Mouse (Mus musculus): ENCODE data around the gene Tbc1d17.

Gene Tbc1d17

DNA sequence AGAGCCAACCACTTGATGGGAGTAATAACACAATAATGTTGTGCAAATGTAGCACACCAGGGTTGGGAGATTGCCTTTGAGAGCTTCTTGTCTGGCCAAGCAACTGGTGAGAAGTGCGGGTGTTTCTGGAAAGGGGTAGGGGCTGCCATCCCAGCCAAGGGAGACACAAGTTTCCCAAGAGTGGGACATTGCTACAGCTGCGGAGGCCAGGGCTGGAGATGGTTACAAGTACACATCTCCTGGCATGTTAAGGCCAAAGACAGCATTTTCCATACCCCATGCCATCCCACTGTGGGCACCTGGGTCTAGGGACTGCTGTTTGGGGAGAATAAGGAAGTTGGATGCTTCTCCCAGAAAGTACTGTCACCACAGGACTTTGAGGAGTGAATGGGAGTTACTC is 4.2 kb upstream of the Tbc1d17 start:
- DNase-seq (ENCODE audit: low read depth), result no peak

DNA sequence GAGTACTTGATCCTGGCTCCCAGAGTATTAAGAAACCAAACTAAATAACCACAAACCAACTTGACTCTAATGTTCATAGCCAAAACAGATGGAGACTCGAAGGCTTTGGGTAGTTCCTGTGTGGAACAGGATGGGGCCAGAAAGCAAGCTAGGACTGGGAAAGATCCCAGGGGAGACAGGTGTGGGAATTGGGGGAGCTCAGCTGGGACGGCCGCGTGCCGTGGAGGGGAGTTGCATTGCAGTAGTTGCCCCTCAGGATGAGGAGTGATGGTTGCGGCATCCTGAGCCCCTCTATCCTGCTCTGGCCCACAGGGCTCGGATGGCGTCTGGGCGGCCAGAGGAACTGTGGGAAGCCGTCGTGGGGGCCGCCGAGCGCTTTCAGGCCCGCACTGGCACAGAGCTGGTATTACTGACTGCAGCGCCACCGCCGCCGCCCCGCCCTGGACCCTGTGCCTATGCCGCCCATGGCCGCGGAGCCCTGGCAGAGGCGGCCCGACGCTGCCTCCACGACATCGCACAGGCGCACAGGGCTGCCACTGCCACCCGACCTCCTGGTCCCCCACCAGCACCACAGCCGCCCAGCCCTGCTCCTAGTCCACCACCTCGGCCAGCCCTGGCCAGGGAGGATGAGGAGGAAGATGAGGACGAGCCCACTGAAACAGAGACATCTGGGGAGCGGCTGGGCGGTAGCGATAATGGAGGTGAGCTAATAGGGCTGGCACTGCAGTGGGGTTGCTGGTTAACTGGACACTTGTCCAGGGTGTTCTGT is 3.6 kb upstream of the Tbc1d17 start:
- no peak for DNase-seq (ENCODE audit: low read depth)

DNA sequence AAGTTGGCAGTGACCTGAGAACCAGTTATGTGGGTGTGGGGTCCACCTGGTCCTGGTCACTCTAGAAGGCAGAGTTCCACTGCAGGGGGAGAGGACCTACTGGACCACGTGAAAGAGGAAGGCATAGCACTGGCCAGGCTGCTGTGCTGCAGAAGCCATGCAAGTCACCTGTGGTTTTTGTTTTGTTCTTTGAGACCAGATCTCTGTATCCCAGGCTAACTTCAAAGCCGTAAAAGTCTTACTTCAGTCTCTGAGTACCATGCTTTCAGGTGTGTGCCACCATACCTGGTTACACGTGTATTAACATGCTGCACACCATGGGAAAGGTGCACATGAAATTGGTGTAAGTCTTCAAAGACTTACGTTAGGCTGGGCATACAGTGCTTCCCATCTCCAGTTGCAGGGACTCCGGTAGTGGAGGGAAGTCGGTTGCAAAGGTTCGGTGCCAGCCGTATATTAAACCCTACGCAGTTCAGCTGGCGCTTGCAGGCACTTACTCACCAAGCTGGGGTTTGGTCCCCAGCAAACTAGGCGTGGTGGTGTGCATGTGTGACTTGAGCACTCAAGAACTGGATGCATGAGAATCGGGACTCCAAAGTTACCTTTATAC is 2.9 kb upstream of the Tbc1d17 start:
- no peak for DNase-seq (ENCODE audit: low read depth)

DNA sequence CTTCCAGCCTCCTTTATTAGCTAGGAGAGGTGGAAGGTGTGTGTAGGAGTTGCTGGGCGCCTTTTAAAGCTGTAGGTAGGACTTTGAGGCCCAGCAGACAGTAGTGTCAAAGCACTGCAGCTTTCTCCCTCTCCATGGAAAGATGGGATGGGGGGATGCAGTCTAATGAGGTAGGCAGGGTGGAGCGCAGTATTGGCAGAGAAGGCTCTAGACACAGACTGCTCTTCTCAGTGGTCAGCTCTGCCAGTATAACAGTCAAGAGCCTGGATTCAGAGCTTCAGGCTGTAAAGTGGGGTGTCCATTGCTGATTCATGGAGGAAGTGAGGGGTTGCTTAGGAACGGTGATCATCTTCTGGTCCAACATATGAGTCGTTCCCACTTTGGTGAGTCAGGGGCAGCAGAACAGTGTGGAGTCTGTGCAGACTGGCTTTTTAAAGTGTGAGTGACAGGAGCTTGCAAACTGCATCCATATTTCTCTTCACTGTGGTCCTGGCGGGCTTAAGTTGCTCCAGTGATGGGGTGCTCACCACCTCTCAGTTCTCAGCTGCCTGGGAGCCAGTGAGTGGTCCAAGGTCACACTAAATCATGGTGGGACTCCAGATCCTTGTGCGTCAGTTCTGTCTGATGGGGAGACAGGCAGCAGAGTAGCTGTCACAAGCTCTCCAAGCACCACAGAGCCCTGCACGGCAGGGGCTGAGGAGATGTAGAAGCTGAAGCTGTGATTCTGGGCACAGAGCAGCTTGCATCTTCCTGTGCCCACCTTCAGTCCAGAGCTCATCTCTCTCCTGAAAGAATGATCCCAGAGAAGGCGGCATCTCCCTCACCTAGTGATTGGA is 2.1 kb upstream of the Tbc1d17 start:
- no peak for DNase-seq (ENCODE audit: low read depth)

DNA sequence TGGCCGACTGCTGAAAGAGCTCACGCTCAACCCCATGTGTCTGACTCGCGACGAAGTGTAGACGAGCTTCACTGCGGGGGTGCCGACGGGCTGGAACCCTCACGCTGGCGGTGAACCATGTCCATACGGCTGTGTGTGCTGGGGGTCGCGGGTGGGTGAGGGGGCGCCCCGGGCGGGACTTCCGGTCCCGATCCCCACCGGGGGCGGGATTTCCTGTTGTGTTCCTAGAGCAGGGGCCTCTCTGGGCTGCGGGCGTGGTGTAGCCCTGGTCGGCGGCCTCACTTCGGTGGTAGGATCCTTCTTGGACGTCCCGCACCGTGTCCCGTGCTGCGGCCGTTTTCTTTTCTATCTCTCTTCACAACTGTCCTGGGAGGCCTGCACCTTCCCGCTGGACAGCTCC is 1.3 kb upstream of the Tbc1d17 start:
- DNase-seq (ENCODE audit: low read depth), result no peak

DNA sequence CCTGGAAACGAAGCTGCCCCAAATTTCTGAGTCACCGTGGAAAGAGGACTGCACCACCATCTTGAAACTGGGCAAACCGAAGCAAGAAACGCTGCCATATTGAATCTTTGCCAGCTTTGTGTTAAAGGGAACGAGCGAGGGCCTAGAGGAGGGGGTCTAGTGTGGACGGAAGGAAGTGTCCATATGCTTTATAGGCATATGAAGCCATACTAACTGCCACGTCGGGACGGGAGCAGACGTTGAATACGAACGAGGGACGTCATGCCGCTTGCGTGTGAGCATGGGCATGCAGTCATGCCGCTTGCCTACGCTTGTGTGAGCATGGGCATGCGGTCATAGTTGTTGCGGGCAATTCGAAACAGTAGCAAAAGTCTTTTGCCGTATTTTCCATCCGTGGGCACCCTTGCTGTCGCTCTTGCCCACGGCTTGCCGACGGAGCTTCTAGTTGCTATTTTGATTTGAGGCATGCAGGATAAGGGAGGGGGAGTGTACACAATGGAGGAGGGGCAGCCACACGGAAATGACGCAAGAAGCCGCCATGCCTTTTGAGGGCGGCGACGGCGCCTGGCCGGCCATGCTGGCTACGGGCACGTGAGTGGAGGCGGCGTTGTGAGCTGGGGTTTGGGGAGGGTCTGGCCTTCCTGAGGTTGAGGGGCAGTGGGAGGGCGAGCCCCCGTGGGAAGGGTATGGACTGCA is 685 bp upstream of the Tbc1d17 start:
- DNase-seq (ENCODE audit: low read depth), result peak; percentile 83

DNA sequence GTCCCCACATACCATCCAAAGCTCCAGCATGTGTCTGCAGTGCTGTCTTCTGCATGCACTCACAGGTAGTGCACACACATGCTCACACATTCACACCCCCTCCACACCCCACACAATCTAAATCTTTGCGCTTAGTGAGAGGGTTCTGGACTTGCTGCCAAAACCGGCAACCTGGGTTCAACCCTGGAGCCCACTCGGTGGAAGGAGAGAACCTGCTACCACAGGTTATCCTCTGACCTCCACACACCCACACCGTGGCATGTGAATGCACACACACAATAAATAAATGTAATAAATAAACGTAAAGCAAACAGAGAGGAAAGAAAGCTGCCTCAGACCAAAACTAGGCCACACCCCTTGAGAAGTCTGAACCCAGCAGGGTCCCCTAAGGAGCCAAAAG is 1.1 kb downstream of the Tbc1d17 start:
- DNase-seq (ENCODE audit: low read depth), result no peak

DNA sequence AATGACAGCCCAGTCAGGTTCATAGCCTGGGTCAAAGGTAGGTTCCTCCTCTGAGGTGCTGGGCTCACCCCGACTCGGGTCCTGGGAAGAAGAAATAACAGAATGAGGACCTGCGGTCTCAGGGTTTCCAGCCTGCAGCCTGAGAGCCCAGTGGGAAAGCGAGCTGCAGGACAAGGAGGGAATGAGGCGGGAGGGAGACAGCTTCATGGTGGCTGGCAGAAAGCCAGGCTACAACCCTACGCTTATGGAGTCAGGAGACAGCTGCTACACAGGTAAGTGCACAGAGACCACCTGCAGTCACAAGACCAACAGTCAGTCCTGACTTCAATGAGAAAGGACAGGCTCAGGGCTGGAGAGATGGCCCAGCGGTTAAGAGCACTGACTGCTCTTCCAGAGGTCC is 2.1 kb downstream of the Tbc1d17 start:
- DNase-seq (ENCODE audit: low read depth), result no peak

DNA sequence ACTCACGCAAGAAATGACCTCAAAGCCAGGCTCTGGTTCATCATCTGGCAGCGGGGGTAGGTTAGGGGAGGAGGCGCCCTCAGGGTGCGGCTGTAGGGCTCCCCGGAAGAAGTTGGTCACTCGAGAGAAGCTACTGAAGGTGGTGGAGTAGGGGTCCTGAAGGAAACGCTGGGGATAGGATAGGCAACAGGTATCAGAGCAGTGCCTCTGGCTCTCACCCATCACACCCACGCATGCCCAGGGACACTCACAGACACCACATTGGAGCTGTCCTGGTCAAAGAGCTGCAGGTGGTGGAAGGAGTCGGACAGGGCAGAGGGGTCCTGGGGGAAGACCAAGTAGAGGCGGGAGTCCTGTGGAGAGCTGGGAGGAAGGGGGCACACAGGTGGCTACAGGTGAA is 3.9 kb downstream of the Tbc1d17 start:
- DNase-seq (ENCODE audit: low read depth), result no peak

DNA sequence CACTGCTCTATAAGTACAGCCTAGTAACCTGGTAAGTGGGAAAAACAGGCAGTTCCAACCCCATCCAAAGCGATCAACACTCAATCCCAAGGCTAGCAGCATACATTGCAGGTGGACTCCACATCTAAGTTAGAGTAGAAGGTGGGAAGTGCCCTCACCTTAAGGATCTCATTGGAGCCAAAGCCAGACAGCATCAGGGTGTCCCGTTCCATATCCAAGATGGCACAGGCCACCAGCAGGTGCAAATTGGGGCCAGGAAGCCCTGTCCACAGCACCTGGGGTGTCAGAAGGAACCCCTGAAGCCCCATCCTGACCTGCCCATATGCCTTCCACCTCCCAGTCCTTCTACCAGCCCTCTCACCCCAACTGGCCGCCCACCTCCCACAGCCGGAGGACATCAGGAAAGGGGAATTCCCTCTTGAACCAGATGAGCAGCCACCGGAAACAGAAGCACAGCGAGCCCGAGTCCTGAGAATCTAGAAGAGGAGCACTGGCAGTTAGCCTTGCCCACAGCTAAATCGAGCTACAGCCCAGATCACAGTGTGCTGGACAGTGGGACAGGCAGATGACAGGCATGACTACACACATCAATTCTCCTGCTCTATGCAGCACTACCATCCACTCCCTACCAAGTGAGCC is 6.9 kb downstream of the Tbc1d17 start:
- no peak for DNase-seq (ENCODE audit: low read depth)

DNA sequence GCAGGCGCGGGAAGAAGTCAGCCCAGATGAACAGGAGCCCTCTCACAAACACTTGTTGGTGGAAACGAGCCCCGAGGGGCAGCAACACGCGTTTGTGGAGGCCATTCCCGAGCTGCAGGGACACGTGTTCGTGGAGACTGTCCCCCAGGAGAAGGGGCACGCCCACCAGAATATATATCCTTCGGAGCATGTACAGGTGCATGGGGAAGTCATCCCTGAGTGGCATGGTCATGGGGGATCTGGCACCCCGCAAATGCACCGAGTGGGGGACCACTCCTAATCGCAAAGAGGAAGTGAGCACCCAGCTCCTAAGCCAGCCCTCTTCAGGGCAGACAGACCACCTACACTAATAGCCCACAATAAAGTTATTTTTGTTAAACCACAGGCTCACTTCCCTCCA is 8.5 kb downstream of the Tbc1d17 start:
- no peak for DNase-seq (ENCODE audit: low read depth)

DNA sequence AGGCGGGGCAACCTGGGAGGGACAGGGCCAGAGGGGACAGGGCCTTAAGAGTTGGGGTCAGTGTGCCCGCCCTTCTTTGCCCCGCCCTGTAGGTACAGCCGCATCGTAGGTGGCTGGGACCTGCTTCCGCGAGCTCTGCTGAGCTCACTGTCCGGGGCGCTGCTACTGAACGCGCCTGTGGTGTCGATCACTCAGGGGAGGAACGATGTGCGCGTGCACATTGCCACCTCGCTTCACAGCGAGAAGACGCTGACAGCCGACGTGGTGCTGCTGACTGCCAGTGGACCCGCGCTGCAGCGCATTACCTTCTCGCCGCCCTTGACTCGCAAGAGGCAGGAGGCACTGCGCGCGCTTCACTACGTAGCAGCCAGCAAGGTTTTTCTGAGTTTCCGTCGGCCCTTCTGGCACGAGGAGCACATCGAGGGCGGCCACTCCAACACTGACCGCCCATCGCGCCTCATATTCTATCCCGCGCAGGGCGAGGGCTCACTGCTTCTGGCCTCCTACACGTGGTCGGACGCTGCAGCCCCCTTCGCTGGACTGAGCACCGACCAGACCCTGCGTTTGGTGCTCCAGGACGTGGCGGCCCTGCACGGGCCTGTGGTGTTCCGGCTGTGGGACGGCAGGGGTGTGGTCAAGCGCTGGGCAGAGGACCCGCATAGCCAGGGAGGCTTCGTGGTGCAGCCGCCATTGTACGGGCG is 9.2 kb downstream of the Tbc1d17 start:
- DNase-seq (ENCODE audit: low read depth), result no peak

DNA sequence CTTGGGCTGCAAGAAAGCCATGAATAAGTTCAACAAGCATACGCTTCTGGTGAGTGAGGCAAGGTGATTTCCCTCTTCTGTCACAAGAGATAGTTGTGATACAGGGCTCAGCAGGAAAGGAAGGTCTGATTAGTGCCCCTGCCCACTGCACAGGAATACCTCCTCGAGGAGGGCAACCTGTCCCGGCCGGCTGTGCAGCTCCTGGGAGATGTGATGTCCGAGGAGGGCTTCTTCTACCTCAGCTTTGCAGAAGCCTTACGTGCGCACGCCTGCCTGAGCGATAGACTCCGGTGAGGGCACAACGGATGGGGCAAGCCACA is 9.7 kb downstream of the Tbc1d17 start:
- DNase-seq (ENCODE audit: low read depth), result no peak

DNA sequence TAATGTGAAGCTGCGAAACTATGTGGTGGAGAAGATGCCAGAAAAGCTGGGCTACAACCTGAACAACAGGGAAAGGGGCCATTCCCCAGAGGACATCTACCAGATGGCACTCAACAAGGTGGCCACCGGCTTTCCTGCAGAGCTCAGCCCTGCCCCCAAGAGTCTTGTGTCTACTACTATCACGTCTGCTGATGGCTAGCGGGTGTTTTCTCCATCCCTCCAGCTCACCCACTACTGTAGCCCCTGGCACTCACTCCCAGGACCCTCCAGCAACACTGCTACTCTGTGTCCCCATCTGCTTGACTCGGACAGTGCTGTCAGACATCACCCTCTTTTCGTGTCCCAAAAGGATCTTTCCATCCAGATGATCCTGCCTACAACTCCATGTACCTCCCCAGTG is 10.8 kb downstream of the Tbc1d17 start:
- DNase-seq (ENCODE audit: low read depth), result no peak

DNA sequence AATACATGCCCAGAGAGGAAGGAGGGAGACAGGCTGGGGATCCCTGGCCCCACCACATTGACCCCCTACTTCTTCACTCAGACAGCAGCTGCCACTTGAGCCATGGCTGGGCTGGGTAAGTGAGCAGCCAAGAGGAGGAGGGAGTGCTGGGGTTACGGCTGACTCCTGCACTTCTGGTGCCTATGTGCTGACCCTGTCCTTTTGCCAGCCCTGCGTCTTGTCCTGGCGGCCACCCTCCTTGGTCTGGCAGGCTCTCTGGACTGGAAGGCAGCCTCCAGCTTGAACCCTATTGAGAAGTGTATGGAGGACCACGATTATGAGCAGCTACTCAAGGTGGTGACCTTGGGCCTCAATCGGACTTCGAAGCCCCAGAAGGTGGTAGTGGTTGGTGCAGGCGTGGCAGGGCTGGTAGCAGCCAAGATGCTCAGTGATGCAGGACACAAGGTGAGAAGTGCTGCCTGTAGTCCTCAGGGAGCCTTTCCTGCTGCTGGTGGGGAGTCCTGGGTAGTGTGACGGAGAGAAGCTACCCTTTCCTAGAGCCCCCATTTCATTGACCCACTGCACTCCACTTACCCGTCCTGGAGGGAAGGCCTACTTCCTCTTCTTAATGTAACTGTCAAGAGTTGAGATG is 12.3 kb downstream of the Tbc1d17 start:
- no peak for DNase-seq (ENCODE audit: low read depth)

DNA sequence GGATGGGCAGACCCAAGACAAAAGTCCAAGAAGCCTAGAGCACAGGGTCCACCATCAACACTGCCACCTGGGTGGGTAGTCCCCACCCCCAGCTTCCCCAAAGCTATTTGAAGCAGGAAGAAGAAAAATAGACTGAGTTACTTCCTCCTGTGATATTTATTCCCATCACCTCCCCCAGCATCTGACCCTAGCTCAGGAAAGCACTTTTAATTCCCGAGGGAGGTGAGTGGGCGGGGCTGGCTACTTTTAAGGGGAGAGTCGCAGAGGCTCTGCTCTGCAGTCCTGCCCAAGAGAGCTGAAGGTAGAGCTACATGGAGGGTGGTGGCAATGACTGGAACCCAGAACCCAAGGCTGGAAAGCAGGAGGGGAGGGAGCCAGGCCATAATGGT is 12.9 kb downstream of the Tbc1d17 start:
- no peak for DNase-seq (ENCODE audit: low read depth)

DNA sequence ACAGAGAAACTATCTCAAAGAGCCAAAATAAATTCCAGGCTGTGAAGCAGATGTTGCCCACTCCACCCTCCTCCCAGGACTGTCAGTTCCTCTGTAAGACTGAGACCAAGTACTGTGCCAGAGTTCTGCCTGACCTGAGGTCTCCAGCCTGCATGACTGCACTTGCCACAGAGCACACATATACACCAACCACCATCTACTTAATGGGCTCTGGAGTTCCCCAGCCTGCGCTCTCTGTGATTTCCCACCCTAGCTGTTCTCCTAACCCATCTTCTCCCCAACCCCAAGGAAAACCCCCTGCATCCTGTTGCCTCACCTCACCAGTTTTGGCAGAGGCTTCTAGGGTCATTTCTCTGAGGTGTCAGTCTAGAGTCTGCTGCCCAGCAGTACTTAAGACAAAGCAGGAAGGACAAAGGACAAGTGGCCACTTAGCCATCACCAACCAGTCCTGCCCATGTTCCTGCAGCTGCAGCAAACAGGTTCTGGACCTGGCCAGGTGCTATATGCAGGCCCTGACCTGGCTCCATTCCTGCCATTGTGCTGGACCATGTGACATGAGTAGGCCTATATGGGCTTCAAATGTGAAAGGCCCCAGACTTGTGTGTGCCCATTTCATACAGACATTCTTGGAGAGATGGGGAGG is 13.4 kb downstream of the Tbc1d17 start:
- no peak for DNase-seq (ENCODE audit: low read depth)

DNA sequence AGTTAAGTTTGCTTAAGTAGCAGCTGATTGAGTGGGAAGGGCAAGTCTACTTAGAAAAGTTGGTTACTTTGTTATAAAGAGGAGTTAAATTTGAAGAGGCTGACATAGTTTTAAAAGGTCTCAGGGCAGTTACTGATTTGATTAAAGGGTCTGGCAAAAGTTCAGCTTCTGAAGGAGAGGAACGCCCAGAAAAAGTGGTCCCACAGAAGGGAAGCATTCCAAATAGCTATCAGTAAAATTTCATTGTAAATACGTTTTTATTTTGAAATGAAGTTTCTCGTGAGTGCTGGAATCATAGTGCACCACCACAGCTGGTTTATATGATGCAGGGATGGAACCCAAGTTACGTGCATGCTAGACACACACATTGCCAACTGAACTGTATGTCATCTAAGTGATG is 16.1 kb downstream of the Tbc1d17 start:
- DNase-seq (ENCODE audit: low read depth), result no peak

DNA sequence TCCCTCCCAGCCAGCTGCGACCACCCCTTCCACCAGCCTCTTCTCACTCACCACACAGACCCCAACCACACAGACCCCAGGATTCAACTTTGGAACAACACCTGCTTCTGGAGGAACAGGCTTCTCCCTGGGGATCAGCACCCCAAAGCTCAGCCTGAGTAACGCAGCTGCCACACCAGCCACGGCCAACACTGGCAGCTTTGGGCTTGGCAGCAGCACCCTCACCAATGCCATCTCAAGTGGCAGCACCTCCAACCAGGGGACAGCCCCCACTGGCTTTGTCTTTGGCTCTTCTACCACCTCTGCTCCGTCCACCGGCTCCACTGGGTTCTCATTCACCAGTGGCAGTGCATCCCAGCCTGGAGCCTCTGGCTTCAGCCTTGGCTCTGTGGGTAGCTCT is 20.2 kb downstream of the Tbc1d17 start:
- DNase-seq (ENCODE audit: low read depth), result no peak

DNA sequence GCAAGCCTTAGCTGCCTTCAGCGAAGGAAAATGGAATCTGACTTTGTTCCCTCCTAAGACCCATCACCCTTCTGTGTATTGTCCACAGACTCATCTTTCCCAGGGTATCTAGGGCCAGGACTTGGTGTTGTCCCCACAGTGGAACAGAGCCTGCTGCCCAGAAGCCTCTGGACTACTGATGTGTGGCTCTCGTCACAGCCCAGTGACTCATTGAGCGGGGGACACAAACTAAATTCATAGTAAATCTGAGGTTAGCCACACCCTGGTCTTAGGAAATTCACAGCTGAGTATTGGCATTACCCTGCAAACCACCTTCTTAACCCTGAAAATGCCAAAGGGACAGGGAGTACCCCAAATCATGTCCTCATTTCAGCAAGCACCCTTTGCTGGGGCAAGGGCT is 22.1 kb downstream of the Tbc1d17 start:
- no peak for DNase-seq (ENCODE audit: low read depth)

DNA sequence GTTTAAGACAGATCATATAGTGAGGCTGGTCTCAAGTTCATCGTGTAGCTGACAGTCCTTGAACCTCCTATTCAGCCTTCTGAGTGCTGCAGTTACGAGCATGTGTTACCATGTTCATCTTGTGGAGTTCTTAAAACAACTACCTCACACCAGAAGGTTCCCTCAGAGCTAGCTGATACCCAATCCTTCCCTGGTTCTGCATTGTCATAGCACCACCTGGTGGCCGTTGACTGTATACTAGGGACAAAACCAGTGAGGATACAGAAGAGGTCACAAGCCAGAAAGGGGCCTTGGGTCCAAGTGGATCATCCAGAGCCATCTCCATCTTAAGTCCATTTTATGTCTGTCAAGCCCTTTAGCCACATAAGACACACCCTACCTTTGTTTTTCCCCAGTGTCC is 24.0 kb downstream of the Tbc1d17 start:
- peak; percentile 78 for DNase-seq (ENCODE audit: low read depth)
